Mouse (Mus musculus): ENCODE data around the gene Mrps6. TPM values are rescaled to one million over a fixed set of nuclear protein-coding genes. Genes with fewer than 3 reads are reported as not detected.

Gene Mrps6
- polyA plus RNA-seq, 1 experiment from 2014 or later, result 201 TPM

DNA sequence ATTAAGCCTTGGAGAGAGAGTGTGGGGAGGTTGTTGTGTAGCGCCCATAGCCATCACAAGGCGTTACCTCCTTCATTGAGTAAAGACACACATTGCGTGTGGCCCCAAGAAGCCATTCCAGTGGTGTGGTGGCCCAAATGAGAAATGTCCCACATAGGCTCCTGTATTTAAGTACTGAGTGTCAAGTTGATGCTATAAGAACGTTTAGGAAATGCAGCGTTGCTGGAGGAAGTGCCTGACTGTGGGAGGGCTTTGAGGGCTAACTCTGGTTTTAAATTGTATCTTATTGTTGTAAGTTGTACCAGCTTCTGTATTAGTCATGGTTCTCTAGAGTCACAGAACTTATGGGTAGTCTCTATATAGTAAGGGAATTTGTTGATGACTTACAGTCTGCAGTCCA lies 49.3 kb downstream of the Mrps6 start:
- Histone ChIP-seq H3K36me3 (peaks cover 13% of the 10 kb centered on the region), H3K27ac (no peak overlapping the region), H3K27me3 (no peaks in the 10 kb centered on the region), H3K9me3 (no peaks in the 10 kb centered on the region), H3K9ac (no peak overlapping the region), H3K4me1 (replicated peaks) (peaks cover 13% of the 10 kb centered on the region), H3K4me2 (no peak overlapping the region), H3K4me3 (no peak overlapping the region)
- 96% methylated on average over 5 of the region's 5 CpGs for WGBS
- ATAC-seq (ENCODE audit: low FRiP score), result no peak

DNA sequence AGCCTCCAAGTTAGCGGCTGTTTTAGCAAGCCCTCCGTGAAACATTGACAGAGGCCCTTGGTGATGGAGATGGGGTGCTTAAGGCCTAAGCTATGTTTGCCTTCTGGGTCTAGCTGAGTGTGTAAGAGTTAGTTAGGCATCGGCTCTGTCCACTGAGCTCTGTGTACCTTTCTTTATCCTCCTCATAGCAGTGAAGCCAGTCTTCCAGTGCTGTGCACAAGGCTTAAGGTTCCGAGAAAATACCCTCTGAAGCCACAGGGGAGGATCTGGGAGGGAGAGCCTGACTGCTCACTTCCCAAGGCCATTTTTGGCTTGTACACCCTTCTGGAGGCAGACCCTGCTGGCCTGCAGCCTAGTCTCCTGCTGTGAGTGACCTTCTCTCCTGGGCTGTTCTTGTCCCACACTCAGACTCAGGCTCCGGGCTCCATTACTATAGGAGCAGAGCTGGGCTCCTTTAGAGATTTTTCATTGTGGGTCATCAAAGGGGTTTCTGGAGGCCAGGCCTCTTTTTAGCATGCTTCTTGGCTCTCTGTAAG lies 56.7 kb downstream of the Mrps6 start:
- Histone ChIP-seq H3K4me1 (replicated peaks) (peaks cover 41% of the 10 kb centered on the region), H3K27ac (peak overlapping the region; percentile 87), H3K36me3 (peaks cover 21% of the 10 kb centered on the region), H3K27me3 (no peaks in the 10 kb centered on the region), H3K4me3 (no peak overlapping the region), H3K9me3 (no peaks in the 10 kb centered on the region), H3K9ac (0 out of 2 replicates have a peak overlapping the region, but pooled peaks have one; percentile 14), H3K4me2 (no peak overlapping the region)
- 74% methylated on average over 5 of the region's 5 CpGs for WGBS
- no peak for ATAC-seq (ENCODE audit: low FRiP score)

DNA sequence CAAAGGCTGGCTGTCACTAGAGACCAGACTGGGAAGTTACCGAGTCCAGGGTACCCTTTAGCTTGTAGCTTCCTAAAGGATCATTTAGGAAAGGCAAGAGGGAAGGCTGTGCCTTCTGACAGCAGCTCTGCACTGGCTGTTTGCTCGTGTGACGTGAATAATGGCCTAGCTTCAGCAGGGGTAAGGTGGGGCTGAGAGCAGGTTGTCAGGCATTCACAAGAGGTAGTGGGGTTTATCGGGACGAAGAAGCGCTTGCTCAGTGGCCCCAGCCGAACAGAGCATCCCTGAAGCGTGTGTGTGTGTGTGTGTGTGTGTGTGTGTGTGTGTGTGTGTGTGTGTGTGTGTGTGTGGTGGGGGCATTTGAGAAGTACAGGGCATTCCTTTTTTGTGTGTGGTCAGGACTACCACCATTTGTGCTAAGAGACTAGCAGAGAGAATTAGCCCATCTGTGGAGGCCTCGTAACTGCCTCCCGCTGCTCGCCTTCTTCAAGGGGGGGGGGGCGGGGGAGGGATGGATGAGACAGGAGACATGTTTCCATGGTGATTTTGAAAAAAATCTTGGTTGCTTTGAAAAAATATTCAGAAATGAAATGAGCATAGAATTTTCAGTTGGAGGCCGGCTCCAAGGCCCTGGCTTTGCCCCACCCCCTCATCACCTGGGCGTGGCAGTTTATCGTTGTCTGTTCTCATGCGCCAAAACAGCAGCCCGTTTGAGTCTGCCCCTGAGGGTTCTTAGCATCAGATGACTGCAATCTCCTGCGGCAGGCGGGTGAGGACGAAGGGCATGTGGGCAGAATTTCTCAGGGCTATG lies 57.7 kb downstream of the Mrps6 start:
- Histone ChIP-seq H3K27ac (peak overlapping the region; percentile 87), H3K36me3 (peaks cover 21% of the 10 kb centered on the region), H3K27me3 (no peaks in the 10 kb centered on the region), H3K9ac (peak overlapping the region; percentile 58), H3K9me3 (no peaks in the 10 kb centered on the region), H3K4me2 (peak overlapping the region; percentile 39), H3K4me3 (no peak overlapping the region), H3K4me1 (replicated peaks) (peaks cover 41% of the 10 kb centered on the region)
- 20% methylated on average over 20 of the region's 20 CpGs for WGBS
- ATAC-seq (ENCODE audit: low FRiP score), result peak; percentile 49

DNA sequence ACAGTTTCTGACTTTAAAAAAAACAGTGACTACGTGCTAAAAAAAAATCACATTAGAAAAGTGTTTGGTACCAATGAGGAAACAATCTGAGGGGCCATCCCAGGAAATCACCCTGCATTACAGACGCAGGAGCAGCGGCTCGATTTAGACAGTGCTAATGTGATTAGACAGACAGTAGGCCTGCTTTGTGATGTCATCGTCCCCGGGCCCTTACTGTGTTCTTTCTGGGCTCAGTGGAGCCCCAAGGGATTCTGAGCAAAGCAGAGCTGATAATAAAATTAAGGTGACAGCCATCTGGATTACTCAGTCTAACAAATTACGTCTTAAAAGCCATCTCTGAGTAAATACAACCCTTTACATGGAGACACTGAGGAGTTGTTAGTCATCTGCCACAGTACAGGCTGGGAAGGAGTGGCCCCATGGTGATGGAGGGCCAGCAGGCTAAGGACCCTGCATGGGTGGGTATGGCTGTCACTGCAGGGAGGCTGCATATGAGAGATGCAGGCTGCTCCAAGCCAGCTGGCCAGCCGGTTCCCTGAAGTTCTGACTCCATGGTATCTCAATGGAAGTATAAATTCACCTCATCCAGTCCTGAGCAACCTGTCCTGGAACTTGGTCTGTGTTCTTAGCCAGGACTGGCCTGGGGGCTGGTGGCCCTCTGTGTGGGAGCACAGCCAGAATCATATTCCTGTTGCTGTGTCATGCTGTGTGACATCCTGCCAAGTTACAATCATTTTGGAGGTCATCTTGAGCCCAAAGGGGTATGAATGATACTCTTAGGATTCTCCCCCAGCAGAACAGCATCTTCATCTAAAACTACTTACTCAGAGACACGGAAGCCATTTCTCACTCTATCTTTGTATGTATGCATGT lies 59.5 kb downstream of the Mrps6 start:
- no peaks in the 10 kb centered on the region for H3K9me3 ChIP-seq
- no peaks in the 10 kb centered on the region for H3K27me3 ChIP-seq
- no peak overlapping the region for H3K9ac ChIP-seq
- peaks cover 41% of the 10 kb centered on the region for H3K4me1 ChIP-seq (replicated peaks)
- no peak for ATAC-seq (ENCODE audit: low FRiP score)
- H3K4me3 ChIP-seq, result no peak overlapping the region
- peaks cover 13% of the 10 kb centered on the region for H3K36me3 ChIP-seq
- H3K4me2 ChIP-seq, result no peak overlapping the region
- 58% methylated on average over 9 of the region's 9 CpGs for WGBS
- H3K27ac ChIP-seq, result peak overlapping the region; percentile 40

DNA sequence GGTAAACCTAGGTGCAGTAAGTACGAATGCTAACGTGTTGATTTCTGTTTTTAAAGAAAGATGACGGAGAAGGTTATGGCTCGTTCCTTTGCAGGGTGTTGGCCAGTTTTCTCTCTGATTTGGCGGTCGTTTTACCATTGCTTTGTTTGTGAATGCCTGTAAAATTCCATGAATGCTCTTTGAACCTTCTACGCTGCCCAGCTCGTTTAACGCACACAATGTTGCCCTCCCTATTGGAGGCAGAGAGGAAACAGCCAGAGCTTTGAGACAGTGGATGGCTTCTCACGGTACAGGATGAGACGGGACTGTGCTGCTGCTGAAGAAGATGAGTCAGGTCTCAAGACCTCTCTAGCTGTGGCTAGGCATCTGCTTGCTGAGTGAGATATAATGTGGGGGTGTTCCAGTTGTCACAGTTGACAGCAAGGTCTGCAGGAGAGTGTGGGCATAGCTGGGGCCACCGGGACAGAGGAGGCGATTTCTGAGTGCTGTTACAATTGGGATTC lies 61.0 kb downstream of the Mrps6 start:
- ATAC-seq (ENCODE audit: low FRiP score), result no peak
- 56% methylated on average over 13 of the region's 13 CpGs for WGBS

DNA sequence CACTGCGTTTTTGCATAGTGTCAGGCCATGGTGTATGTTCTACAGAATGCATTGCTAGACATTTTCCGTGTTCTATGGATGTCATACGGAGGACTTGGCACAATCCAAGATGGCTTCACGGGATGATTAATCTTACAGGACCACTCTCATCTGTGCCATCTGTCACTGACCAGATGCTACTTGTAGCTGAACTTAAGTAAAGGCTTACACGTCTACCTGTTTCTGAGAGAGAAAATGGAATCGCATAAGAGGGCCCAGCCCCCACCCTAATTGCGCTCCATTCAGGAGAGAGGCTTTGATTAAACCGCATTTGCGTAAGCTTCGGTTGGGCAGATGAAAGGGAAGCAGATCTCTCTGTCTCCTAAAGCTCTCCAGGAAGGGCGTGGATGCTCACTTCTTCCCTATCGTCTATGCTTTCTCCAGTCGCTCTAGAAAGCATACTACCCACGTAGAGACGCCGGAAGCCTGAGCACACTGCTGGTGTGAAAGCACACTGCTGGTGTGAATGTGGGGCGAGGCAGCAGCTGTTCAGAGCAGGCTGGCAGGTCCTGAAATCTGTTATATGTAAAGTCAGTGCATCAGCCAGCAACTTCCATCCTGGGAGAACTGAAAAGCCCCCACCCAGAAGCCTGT lies 62.9 kb downstream of the Mrps6 start:
- peaks cover 5% of the 10 kb centered on the region; the same call in 1 of the 2 replicates for H3K9me3 ChIP-seq
- no peak for ATAC-seq (ENCODE audit: low FRiP score)
- peaks cover 3% of the 10 kb centered on the region; the same call in 1 of the 2 replicates for H3K36me3 ChIP-seq
- 73% methylated on average over 17 of the region's 17 CpGs for WGBS
- H3K9ac ChIP-seq, result no peak overlapping the region
- H3K27ac ChIP-seq, result no peak overlapping the region
- no peak overlapping the region for H3K4me3 ChIP-seq
- H3K27me3 ChIP-seq, result no peaks in the 10 kb centered on the region
- H3K4me1 ChIP-seq (replicated peaks), result peaks cover 22% of the 10 kb centered on the region
- H3K4me2 ChIP-seq, result no peak overlapping the region

More for the DNA sequence above, 61.0 kb downstream of the Mrps6 start:
- no peak overlapping the region for H3K27ac ChIP-seq
- no peaks in the 10 kb centered on the region; the same call in 1 of the 2 replicates for H3K36me3 ChIP-seq
- H3K9ac ChIP-seq, result no peak overlapping the region
- H3K4me1 ChIP-seq (replicated peaks), result peaks cover 41% of the 10 kb centered on the region
- no peaks in the 10 kb centered on the region for H3K9me3 ChIP-seq
- no peak overlapping the region for H3K4me3 ChIP-seq
- no peak overlapping the region for H3K4me2 ChIP-seq
- no peaks in the 10 kb centered on the region for H3K27me3 ChIP-seq

DNA sequence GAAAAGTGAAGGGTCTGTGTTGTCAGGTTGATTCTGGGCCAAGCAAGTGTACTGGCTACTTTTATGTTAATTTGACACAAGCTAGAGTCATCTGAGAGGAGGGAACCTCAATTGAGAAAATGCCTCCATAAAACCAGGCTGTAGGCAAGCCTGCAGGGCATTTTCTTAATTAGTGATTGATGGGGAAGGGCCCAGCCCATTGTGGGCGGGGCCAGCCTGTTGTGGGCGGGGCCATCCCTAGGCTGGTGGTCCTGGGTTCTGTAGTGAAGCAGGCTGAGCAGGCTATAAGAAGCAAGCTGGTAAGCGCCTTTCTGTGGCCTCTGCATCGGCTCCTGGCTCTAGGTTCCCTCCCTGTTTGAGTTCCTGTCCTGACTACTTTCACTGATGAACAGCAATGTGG lies 69.2 kb downstream of the Mrps6 start:
- Histone ChIP-seq H3K36me3 (peaks cover 3% of the 10 kb centered on the region; the same call in 1 of the 2 replicates), H3K4me2 (no peak overlapping the region), H3K27ac (no peak overlapping the region), H3K27me3 (no peaks in the 10 kb centered on the region), H3K4me3 (no peak overlapping the region), H3K9ac (no peak overlapping the region), H3K9me3 (peaks cover 5% of the 10 kb centered on the region; the same call in 1 of the 2 replicates), H3K4me1 (replicated peaks) (no peaks in the 10 kb centered on the region)
- WGBS, result 60% methylated on average over 4 of the region's 4 CpGs
- ATAC-seq (ENCODE audit: low FRiP score), result no peak

DNA sequence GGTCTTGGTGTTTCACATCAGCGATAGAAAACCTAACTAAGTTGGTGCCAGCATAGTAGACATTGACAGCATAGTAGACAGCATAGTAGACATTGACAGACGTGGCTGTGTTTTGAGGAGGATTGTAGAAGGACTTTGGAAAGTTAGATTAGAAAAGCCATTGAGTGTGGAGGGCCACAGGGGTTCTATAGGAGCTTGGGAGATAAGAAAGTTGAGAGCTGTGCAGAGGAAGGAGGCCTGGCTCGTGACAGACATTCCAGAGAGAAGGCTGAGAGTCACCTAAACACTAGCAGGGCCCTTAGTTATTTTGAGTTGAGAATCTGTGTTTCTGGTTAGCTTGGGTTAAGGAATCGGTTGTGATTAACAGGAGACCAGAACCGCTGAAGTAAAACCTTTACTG lies 69.6 kb downstream of the Mrps6 start:
- Histone ChIP-seq H3K4me1 (replicated peaks) (no peaks in the 10 kb centered on the region), H3K36me3 (peaks cover 3% of the 10 kb centered on the region; the same call in 1 of the 2 replicates), H3K9me3 (peaks cover 5% of the 10 kb centered on the region; the same call in 1 of the 2 replicates), H3K9ac (no peak overlapping the region), H3K27ac (no peak overlapping the region), H3K4me3 (no peak overlapping the region), H3K27me3 (no peaks in the 10 kb centered on the region), H3K4me2 (no peak overlapping the region)
- WGBS, result 89% methylated on average over 5 of the region's 5 CpGs
- ATAC-seq (ENCODE audit: low FRiP score), result no peak

DNA sequence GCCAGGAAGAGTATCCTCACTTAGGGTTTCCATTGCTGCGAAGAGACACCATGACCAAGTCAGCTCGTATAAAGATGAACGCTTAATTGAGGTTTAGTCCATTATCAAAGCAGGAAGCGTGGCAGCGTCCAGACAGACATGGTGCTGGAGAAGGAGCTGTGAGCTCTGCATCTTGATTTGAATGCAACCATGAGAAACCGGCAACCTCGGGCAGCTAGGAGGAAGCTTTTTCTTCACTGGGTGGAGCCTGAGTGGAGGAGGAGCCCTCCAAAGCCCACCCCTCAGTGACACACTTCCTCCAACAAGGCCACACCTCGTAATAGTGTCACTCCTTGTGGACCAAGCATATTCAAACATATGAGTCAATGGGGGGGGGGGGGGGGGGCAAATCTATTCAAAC lies 71.8 kb downstream of the Mrps6 start:
- H3K27me3 ChIP-seq, result no peaks in the 10 kb centered on the region
- H3K27ac ChIP-seq, result no peak overlapping the region
- H3K9ac ChIP-seq, result no peak overlapping the region
- H3K9me3 ChIP-seq, result no peaks in the 10 kb centered on the region
- 0 out of 2 replicates have a peak, but pooled peaks cover 6% of the 10 kb centered on the region for H3K4me1 ChIP-seq (replicated peaks)
- H3K4me2 ChIP-seq, result no peak overlapping the region
- no peak for ATAC-seq (ENCODE audit: low FRiP score)
- no peaks in the 10 kb centered on the region for H3K36me3 ChIP-seq
- no peak overlapping the region for H3K4me3 ChIP-seq
- WGBS, result 89% methylated on average over 8 of the region's 8 CpGs

DNA sequence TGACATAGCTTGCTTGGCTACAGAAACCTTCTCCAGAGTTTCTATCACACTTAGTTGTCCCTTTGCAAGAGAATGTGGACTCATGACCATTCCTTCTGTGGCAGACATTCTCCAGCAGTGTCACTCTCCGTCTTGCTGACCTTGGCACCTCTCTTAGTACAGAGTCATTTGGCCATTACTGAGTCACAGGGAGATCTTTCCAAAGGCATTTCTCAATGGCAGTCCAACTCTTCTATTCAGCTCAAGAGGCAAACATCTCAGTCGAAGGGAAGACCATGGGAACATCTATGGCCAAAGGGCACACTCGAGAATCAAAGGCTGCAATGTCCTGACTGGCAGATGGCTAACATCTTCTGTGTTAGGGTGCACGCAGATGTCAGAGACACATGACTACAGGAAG lies 74.4 kb downstream of the Mrps6 start:
- no peaks in the 10 kb centered on the region for H3K36me3 ChIP-seq
- ATAC-seq (ENCODE audit: low FRiP score), result no peak
- no peaks in the 10 kb centered on the region for H3K9me3 ChIP-seq
- H3K4me2 ChIP-seq, result no peak overlapping the region
- H3K9ac ChIP-seq, result no peak overlapping the region
- no peak overlapping the region for H3K27ac ChIP-seq
- H3K4me1 ChIP-seq (replicated peaks), result 0 out of 2 replicates have a peak, but pooled peaks cover 6% of the 10 kb centered on the region
- no peak overlapping the region for H3K4me3 ChIP-seq
- WGBS, result 92% methylated on average over 4 of the region's 4 CpGs
- no peaks in the 10 kb centered on the region for H3K27me3 ChIP-seq

DNA sequence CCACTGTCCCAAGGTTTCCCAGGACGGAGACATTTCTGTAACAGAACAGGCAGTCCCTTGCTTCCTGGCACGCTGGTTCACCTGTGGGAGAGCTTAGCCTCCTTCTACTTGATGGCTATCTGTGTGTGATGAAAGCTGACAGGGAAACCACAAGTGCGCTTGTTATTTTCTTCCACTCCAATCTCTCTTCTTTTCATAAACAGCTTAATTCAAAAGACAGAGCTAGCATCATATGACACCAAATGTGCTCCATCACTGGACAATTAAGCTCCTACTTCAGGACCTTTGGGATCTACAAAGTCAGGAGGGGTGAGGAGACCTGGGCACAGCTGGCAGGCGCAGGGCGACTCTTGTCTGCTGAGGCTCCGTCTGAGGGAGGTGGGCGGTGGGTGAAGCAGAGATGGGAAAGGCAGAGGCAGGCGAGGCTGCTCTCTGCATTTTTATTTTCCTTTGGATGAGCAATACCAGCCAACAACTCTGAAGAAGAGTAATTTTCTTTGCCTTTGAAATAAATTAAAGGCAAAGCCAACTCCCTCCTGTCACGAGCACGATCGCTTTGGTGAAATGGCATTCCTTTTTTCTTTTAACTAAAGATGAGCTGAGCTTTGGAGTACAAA lies 76.2 kb downstream of the Mrps6 start:
- H3K4me1 ChIP-seq (replicated peaks), result peaks cover 12% of the 10 kb centered on the region
- 79% methylated on average over 11 of the region's 11 CpGs for WGBS
- no peaks in the 10 kb centered on the region for H3K9me3 ChIP-seq
- H3K4me3 ChIP-seq, result no peak overlapping the region
- H3K27ac ChIP-seq, result peak overlapping the region; percentile 40; the same call in 1 of the 2 replicates
- H3K36me3 ChIP-seq, result no peaks in the 10 kb centered on the region
- H3K4me2 ChIP-seq, result no peak overlapping the region
- H3K27me3 ChIP-seq, result no peaks in the 10 kb centered on the region
- ATAC-seq (ENCODE audit: low FRiP score), result no peak
- H3K9ac ChIP-seq, result no peak overlapping the region

Data from hindbrain, embryonic 13.5 days (tissue).